Mouse (Mus musculus): ENCODE data around the gene Rundc3b.

GRCm38 (mm10) chr5:8455565-8455964 is 167.2 kb downstream of the Rundc3b start:
- TF ChIP-seq CTCF (IDR thresholded peaks at IDR 0.05) = no peak
- no peak for TF ChIP-seq EP300 (IDR thresholded peaks at IDR 0.05; ENCODE audit: insufficient read depth, low read depth, low read length)

Data from heart, adult 2 months (tissue).